Mouse (Mus musculus): ENCODE data around the gene Nbeal1.

GRCm38 (mm10) chr1:60163676-60164075 lies 16.7 kb upstream of the Nbeal1 start:
- no peak for TF ChIP-seq EP300 (IDR thresholded peaks at IDR 0.05; ENCODE audit: insufficient read depth, low read depth, low read length)
- TF ChIP-seq CTCF (IDR thresholded peaks at IDR 0.05; ENCODE audit: low read depth, low read length): no peak

Data from ES-Bruce4 (cell line).